Mouse (Mus musculus) urinary bladder, postnatal 4 days (tissue): ENCODE measurements around the gene Atf3.

Experiments
- DNase-seq, 2 experiments: peaks; one replicate each; pipeline ENCODE4 v3.0.0; 2021 to 2022; ENCODE audit warnings: low spot score in 2 of 2

Atf3 gene

DNA sequence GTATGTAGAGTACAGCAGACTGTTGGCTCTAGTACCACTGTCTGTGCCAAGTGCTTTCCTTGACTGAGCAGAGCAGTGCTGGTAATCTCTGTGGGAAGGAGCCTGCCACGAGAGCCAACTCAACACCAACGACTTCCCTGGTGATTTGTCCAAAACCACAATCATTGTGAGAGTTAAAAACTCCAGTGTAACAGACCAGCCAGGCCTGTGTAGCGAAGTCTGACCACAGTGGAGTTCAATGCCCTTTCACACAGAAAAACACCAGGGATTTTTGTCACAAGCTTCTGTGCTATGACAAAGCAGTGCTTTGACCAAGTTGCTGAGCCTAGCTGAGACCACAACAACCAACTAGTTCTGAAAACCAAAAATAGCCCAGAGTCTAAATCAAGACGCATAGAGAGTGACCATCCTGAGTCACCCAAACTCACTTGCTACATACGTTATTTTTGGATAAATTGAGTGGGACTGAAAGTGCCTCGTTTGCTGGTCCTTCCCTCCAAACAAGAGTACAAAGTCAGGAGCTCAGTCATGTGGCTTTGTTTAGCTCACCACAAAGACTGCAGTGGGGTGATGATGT lies 12.6 kb upstream of the Atf3 start:
- DNase-seq = no peak

DNA sequence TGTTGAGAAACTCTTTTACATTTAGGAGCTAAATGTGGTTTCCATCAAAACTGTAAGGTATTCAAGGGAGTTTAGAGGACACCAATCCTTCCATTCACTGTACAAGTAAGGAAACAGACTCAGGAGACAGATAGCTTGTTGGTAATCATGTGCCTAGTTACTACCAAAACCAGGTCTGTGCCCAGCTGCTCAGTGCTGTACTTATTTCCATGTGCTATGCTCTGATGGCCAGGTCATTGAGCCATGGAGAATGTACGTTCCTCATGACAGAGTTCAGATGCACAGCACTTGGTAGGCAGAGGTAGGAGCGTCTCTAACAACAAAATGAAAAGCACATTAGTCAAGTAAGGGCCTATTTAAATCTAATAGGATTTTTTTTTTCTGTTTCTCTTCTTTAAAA lies 8.7 kb upstream of the Atf3 start:
- DNase-seq = no peak

DNA sequence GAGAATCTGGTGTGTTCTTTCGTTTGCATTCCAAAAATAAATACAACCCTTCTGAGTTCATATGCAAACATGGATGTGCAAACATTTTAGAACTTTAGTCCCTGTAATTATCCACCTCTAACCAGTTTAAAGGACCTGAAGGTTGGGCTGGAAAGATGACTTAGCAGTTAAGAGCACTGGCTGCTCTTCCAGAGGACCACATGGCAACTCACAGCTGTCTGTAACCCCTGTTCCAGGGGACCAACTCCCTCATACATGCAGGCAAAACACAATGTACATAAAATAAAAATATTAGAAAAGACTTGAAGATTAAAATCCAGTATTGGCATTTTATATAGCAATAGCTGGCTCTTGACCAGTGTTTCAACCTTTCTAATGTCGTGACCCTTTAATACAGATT lies 7.9 kb upstream of the Atf3 start:
- DNase-seq = no peak

DNA sequence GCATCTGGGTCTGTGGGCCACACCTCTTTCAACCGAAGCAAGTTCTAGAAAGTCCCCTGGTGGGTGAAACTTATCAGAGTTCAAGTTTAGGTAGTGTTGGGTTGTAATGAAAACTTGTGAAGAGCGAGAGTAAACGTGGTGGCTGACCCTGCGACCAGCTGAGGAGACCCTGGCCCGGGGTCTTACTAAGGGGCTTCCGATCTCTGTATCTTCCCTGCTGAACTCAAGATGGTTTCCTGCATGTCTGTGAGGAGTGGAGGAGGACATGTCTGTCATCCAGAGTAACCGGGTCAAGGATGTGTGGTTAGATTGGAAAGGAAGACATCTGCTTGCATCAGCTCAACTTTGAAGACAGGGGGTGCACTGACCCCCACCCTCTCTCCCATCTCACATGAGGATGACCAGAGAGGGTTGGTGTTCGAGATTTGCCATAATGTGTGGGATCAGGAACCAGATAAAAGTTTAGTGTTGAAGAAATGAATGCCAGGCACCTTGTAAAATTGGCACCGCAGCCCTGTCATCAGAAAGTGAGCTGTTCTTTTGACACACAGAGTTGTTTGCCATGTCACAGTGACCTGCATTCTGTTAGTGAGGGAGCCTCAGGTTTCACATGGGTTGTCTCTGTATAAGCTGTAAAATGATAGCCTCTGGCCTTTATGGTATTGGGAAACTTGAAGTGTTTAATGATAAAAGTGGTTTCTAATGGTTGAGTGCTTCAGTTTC lies 7.3 kb upstream of the Atf3 start:
- DNase-seq = no peak

DNA sequence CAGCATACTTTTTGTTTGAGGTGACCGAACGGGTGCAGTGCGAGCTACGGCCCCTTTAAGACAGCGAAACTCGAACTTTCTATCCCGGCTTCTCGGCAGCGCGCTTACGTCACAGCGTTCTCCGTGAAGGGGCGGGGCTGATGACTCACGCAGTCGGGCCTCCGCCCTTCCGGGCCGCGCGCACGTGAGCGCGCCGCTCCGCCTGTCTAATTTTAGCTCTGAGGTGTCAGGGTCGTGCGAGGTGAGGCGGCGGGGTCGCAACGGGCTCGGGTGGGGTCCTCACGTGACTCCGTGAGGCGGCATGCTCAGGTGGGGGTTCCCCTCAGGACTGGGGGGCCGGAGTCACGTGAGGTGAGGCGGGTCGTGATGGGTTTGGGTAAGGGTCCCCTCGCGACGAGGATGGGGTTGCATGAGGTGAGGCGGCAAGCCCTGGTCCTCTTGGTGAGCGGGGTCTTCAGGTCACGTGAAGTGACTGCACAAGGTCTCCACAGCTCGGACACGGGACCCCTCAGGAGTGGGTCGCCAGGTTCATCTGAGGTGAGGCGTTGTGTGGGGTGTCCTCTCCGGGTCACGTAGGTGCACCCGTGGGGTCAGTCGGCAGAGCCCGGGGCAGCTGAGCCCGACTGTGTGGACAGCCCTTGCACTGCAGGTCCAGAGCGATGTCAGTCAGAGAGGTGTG lies 6.6 kb upstream of the Atf3 start:
- peak; percentile 87 to 93 for DNase-seq

DNA sequence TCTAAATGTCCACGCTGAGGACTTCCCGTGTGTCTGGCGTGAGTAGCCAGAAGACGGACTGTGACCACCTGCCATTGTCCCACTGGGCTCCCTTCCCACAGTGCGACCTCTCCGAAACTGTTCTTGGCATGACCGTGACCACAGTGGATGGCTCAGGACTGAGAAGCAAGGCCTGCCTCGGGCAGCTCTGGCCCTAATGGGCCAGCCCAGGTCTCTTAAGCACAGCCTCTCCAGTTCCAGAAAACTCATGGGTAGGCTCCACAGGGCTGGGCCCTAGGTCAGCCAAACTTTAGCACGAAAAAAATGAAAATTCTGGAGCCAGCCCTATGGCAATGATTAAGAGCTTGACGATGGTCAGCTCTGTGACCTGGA lies 6.1 kb upstream of the Atf3 start:
- DNase-seq = no peak

DNA sequence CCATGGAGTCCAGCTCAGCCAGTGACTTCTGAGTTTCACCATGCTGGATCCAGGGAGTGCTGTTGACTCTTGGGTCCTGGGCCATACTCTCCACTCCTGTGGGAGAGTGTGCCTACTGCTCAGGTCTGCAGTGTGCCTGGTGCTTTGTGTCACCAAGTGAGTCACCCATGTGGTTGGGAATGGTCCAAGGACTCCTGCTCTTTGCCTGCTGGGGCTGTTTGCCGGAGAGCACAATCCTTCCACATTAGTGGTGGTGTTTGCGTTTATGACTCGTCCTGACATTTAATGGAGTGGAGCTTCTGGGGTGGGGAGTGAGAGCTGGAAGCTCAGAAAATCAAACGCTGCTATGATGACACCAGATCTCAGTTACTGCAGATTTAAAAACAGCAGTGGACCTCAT lies 4.2 kb upstream of the Atf3 start:
- no peak for DNase-seq

DNA sequence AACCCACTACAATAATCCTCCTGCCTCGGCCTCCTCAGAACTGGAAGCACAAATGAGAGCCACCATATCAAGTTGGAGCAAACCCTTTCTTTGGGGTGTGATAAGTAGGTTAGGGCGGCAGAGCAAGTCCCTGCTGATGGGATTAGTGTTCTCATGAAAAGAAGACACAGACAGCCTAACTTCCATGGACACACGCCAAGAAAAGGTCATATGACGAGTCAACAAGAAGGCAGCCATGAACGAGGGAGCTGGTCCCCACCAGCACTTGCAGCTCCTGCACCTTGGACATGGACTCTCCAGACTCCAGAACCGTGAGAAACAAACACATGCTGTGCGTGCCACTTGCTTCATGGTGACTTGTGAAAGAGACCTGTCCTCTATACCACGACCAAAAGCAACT lies 2.7 kb upstream of the Atf3 start:
- DNase-seq = no peak

DNA sequence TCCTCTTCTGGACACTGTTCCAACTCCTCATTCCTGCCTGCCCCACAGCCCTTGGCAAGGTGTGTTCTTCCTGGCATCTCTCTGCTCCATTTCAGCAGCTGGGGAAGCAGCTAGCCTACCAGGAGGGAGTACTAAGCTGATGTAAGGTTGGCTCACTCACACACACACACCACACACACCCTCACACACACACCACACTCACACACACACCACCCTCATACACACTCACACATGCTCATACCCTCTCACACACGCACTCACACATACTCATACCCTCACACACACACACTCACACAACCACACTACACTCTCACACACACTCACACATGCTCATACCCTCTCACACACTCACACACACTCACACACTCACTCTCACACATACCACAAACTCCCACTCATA lies 1.9 kb upstream of the Atf3 start:
- DNase-seq = no peak

DNA sequence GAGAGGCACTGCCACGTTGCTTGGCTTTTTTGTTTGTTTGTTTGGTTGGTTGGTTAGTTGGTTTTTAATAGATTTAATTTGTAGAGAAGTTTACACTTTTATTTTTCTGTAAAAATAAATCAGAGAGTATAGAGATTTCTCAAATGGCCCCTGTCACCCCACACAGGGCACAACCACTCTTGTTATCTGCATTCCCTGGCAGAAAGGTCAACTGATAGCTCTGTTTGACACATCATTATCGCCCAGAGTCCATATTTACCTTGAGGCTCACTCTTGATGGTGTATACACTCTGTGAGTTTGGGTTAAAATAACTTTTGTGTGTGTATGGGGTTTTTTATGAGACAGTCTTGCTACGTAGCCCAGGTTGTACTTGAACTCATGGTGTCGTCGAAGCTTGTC lies 744 bp upstream of the Atf3 start:
- DNase-seq = no peak

DNA sequence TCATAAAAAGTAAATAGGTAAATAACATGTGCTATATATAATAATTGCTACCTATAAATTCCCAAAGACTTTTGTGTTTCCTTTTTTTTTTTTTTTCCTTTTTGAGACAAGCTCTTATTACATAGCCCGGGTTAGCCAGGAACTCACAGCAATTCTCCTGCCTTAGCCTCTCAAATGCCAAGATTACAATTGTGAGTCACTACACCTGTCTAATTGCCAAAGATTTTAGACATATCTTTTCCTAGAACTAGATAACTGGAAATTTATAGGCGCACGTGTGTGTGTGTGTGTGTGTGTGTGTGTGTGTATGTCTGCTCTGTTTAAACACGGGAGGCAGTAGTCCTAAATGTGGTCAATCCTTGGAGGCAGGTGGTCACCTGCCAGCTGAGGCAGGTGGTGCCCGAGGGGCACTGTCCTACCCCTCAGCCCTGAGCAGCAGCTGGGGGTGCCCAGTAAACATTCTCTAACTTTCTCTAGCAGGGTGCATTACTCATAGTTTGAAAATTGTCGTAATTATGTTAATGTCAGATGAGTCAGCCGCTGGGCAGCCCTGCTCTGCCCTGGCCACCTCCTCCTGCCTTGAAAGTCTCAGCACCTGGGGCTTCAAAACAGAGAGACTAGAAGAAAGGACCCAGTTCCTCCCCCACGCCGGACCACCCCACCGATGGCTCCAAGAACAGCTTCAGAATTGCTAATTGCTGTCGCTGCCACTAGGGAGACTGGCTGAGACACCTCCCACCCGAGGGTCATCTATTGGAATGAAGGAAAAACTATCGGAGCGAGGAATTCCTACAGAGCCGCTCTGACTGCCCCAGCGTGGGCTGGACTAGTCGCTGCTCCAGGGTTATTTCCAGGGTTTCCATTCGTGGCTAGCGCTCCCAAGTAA lies 1.8 kb downstream of the Atf3 start:
- DNase-seq = no peak

DNA sequence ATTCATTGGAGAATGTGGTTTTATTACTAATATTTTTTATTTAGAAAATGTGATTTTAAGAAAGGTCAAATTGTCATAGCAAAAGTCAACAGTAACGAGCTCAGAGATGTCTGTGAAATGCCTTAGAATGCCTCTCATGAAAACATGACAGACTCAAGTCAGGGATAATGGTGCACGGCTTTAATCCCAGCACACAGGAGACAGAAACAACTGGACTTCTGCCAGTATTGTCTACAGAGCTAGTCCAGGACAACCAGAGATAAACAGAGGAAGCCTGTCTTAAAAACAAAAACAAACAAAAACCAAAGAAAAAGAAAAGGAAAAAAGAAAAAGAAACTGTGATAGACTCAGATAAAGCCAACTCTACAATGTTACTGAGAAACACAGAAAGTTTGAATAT lies 6.7 kb downstream of the Atf3 start:
- DNase-seq = no peak

DNA sequence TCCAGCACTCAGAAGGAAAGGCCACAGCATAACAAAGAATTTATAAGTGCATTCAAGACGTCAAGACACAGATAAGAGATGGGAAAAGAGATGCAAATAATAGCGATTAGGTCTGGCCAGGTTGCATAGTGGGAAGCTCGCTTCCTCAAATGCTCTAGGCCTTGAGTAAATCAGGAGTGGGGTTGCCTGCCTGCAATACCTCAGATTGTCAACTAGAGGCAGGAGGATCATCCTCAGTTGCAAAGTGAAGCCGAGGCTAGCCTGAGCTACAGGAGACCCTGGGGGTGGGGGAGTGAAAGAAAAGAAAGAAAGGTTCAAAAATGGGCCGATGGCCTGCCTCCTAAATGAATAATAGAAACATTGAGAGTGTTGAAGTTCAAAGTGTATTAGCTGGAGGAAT lies 12.0 kb downstream of the Atf3 start:
- no peak for DNase-seq

DNA sequence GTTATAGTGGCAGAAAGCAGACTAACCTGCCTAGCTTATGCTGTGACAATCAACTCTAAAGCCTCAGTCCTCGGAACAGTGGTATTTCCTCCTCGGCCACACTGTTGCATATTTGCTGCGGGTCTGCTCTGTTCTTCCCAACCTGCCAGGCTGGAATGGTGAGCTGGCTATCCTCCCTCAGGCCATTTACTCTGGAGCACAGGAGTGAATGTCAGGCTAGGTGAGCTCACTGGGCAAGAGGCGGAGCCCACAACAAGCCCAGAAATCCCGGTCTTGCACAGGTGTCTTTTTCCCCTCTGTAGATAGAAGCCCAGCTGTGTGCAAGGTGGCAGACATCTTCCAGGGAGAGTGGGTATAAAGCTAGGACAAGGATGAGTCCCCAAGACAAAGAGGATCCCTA lies 13.0 kb downstream of the Atf3 start:
- DNase-seq = no peak

DNA sequence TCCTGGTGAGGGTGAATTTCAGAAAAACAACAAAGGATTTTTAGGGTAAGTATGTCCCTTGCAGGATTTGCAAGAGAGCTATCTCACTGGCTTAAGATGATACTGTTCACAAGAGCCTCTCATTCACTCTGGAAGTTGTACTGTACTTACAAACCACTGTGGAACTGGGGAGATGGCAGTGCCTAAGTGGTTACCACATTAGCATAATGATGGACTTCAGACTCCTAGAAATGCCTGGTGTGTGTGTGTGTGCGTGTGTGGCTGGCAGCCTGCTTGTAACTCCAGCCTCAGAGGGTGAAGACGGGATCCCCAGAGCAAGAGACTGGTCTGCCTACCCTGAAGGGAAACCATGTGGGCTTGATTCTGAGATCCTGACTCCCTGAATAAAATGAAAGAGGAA lies 14.3 kb downstream of the Atf3 start:
- DNase-seq = no peak

DNA sequence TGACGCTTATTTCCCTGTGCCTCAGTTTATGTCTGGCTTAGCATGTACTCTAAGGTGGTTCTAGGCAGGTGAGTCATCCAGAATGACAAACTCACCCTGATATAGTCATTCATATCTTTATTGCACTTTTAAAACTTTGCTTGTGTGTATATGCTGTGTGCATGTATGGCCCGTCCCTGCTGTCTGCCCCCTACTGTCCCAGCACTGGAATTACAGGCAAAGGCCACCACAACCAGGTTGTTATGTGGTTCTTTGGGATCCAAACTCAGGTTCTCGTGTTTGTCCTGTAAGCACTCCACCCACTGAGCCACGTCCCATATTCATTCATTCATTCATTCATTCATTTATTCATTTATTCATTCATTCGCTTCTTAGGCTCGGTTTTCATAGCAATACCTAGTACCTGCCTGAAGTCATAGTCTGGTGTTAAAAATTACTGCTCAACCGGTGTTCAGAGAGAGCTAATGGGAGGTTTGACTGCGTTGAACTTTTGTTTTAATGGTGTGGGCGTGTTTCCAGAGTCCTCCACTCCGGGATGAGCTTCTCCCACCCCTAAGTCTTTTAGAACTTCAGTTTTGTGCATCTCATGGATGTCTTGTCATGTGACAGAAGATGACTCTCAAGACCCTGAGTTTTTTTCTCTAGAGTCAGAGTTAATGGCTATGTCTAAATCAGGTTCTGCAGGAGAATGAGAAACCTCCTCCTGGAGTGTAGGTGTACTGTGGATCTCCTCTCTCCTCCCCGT lies 15.5 kb downstream of the Atf3 start:
- no peak for DNase-seq

DNA sequence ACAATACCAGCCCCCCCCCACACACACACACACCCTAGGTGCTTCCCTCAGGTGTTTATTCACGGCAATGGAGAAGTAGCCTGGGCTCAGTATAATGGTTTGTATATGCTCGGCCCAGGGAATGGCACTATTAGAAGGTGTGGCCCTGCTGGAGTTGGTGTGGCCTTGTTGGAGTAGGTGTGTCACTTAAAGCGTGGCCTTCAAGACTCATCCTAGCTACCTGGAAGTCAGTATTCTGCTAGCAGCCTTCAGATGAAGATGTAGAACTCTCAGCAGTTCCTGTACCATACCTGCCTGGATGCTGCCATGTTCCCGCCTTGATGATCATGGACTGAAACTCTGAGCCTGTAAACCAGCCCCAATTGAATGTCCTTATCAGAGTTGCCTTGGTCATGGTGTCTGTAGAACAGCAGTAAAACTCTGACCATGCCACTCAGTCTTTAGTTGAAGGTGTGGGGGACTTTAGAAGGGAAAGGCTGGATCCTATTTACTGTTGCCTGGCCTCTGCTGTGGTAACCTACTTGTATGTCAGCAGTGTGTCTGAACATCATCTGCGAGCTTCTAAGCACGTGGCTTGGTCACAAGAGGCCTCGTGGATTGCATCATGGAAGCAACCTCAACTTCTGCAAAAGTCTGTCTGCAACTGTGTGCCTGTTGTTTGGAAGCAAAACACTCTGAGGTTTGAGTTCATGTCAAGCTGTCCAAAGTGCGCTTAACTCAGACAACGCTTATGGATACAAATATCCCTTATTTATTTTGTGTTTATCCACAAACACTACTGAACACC lies 16.8 kb downstream of the Atf3 start:
- DNase-seq = no peak

DNA sequence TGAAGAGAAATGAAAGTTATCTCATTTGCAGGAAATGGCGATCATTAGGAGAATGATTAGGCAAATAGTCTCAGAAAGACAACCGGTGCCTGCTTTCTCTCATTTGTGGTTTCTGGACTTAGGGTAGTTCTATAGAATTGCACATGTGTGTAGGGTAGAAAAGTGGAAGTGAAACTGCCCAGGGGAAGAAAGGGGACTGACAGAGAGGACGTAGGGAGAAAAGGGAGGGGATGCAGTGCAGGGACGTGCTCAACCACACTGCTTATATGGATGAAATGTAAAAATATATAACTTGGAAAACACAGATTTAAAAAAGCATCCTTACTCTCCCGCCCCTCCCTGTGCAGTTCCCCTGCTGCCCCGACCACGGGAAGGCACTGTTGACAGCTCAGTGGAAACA lies 19.9 kb downstream of the Atf3 start:
- DNase-seq = no peak

DNA sequence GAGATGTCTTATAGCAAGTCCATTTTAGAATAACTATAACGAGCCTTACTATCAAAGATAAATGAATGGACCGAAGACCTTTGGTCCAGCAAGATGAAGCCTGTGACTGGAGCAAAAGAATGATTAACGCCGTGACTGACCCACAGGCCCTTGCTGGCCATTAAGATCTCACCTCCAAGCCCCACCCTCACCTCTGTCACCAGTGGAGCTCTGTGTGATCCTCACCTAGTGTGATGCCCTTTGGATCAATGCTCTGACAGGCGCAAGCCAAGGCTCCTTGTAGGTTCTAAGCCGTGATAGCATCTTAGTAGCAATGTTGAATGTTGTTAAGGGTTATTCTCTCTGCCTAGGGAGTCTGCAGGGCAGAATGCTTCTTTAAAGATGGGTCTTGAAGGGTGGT lies 21.8 kb downstream of the Atf3 start:
- DNase-seq = no peak

DNA sequence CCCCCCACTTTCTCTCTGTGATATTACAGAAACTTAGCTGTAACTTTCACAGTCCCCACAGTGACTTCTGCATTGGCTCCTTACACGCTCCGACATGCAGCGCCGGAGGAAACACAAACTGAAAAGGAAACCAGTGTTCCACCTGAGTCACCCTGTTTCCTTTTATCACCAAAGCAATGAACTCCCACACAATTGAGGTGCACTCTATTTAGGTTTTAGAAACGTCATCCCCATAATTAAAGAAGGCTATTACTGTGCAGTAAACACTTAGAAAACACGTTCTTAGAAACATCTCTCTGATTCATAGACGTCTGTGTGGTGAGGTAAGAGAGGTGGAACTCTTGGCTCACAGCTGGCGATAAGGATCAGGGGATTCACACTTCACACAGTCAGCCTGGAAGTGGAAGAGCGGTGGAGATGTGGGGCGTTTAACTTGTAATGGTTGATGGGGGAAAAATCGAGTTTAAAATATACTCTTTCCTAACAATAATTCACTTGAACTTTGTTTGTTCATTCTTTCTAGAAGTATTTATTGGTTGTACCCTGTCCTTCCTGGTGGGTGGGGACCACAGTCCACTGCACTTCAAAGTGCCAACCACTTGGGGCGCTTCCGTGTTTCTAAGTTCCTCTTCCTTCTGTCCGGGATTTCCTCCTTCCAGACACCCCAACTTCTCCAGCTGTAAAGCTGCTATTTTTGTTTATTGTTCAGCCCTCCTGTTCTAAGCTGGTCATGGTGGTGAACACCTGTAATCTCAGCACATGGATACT lies 24.0 kb downstream of the Atf3 start:
- DNase-seq = no peak
